Mouse (Mus musculus): ENCODE measurements around the gene Prkn. TPM values are rescaled to one million over a fixed set of nuclear protein-coding genes. Genes with fewer than 3 reads are reported as not detected.

Gene Prkn
- total and polyA plus RNA-seq, 3 experiments, result 0.39 to 0.50 TPM; not detected in 1

DNA sequence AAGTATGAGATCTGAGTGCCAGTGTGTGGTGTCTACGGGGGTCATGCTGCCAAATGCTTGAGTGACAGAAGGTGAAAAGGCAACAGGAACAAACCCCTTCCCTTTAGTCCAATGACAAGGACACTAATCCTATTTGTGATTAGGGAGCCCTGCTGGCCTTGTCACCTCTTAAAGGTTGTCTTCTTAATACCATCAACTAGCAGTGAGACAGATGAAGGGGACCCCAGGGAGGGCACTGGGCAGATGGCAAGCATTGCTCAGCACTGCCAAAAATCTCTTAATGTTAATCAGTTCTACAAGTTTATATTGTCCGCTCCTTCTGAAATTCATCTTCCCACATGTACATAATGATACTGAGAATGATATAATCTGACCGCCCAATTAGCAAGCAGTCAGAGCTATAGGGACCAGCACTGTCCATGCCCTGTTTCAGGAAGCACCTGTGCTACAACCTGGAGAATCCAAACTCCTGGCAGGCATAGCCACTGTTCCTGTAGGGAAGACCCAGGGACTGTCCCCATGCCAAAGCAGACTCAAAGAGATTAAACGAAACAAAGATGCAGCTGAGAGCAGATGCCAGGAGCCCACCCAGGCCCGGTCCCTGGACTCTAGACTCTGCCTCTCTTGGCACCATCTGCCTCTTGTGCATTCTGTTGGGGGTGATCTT lies 1250.2 kb downstream of the Prkn start:
- Histone ChIP-seq H3K4me3 (ENCODE audit: control insufficient read depth in 1 of 2, insufficient read depth in 1 of 2, low read depth in 2 of 2, low read length in 2 of 2) (no peak overlapping the region), H3K27ac (ENCODE audit: control insufficient read depth, low read depth, low read length) (no peak overlapping the region)

DNA sequence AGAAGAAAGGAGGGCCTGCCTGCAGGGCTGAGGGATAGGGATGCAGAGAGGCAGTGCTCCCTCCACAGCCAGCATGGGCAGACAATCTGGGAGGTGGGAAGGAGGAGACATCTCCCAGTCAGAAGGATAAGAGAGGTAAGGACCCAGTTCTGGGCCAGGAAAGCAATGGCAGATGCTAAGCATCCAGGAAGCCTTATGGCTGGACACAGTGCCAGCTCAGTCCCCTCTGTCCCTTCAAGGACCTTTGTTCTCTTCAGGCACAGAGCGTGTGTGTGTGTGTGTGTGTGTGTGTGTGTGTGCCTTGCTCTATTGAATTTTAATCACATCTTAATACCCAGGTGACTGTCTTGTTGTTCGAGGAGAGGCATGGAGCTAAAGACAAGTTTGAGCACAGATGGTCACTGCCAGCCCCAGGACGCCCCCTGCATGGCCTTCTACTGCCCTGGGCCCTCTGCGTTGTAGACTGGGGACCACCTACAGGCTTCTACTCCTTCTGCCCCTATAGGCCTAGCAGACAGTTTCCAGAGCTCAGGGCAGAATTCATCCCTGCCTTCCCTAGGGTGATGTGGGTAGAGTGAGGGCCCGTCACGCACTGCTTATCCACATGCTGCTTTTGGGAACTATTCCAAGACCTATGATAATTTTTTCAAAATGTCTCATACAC lies 1252.8 kb downstream of the Prkn start:
- no peaks in the 10 kb centered on the region for H3K36me3 ChIP-seq (ENCODE audit: control insufficient read depth in 1 of 2, insufficient read depth in 2 of 2, low read length in 2 of 2)
- no peak overlapping the region for H3K9ac ChIP-seq (ENCODE audit: control insufficient read depth, low read depth, low read length, poor library complexity, severe bottlenecking)
- H3K79me2 ChIP-seq (ENCODE audit: control insufficient read depth, insufficient read depth, low read length, poor library complexity), result no peaks in the 10 kb centered on the region
- no peaks in the 10 kb centered on the region for H3K9me3 ChIP-seq (replicated peaks; ENCODE audit: insufficient read depth, low read length)
- H3K4me3 ChIP-seq (ENCODE audit: control insufficient read depth in 1 of 2, insufficient read depth in 1 of 2, low read depth in 2 of 2, low read length in 2 of 2), result no peak overlapping the region
- H3K4me1 ChIP-seq (ENCODE audit: control insufficient read depth in 1 of 2, insufficient read depth in 2 of 2, low read length in 2 of 2), result no peaks in the 10 kb centered on the region
- TF ChIP-seq CHD2 (IDR thresholded peaks at IDR 0.05; ENCODE audit: low read length) (no peak), EP300 (IDR thresholded peaks at IDR 0.05; ENCODE audit: low read depth in 1 of 2, low read length in 2 of 2) (no peak), USF1 (IDR thresholded peaks at IDR 0.05; ENCODE audit: low read depth, low read length) (no peak), BHLHE40 (IDR thresholded peaks at IDR 0.05; ENCODE audit: borderline replicate concordance, low read depth, low read length) (no peak), ETS1 (IDR thresholded peaks at IDR 0.05; ENCODE audit: low read depth, low read length) (no peak), USF2 (IDR thresholded peaks at IDR 0.05; ENCODE audit: borderline replicate concordance in 1 of 2, insufficient read depth in 1 of 2, low read depth in 1 of 2, low read length in 2 of 2) (no peak), HCFC1 (IDR thresholded peaks at IDR 0.05; ENCODE audit: low read depth, low read length) (no peak), ZNF384 (IDR thresholded peaks at IDR 0.05; ENCODE audit: low read depth, low read length) (no peak), TBP (IDR thresholded peaks at IDR 0.05; ENCODE audit: low read depth, low read length) (no peak), TCF12 (IDR thresholded peaks at IDR 0.05; ENCODE audit: low read depth, low read length) (no peak), UBTF (IDR thresholded peaks at IDR 0.05; ENCODE audit: borderline replicate concordance, insufficient read depth, low read depth, low read length) (no peak), POLR2AphosphoS5 (IDR thresholded peaks at IDR 0.05; ENCODE audit: borderline replicate concordance, low read depth, low read length) (no peak), RAD21 (IDR thresholded peaks at IDR 0.05; ENCODE audit: low read depth, low read length) (no peak), MAZ (IDR thresholded peaks at IDR 0.05; ENCODE audit: low read depth, low read length) (no peak), NRF1 (IDR thresholded peaks at IDR 0.05; ENCODE audit: insufficient read depth, low read depth, low read length, poor library complexity, severe bottlenecking) (no peak), TAL1 (IDR thresholded peaks at IDR 0.05; ENCODE audit: low read length) (no peak)
- no peak for DNase-seq (ENCODE audit: low read depth, low spot score)
- no peak overlapping the region for H3K27ac ChIP-seq (ENCODE audit: control insufficient read depth, low read depth, low read length)
- no peaks in the 10 kb centered on the region for H3K27me3 ChIP-seq (ENCODE audit: control insufficient read depth in 1 of 2, insufficient read depth in 2 of 2, low read length in 2 of 2)

More for the DNA sequence above, 1250.2 kb downstream of the Prkn start:
- Histone ChIP-seq H3K4me1 (ENCODE audit: control insufficient read depth in 1 of 2, insufficient read depth in 2 of 2, low read length in 2 of 2) (no peaks in the 10 kb centered on the region), H3K36me3 (ENCODE audit: control insufficient read depth in 1 of 2, insufficient read depth in 2 of 2, low read length in 2 of 2) (no peaks in the 10 kb centered on the region), H3K9ac (ENCODE audit: control insufficient read depth, low read depth, low read length, poor library complexity, severe bottlenecking) (no peak overlapping the region), H3K27me3 (ENCODE audit: control insufficient read depth in 1 of 2, insufficient read depth in 2 of 2, low read length in 2 of 2) (no peaks in the 10 kb centered on the region; a peak in 1 of 4 replicates), H3K79me2 (ENCODE audit: control insufficient read depth, insufficient read depth, low read length, poor library complexity) (no peaks in the 10 kb centered on the region), H3K9me3 (replicated peaks; ENCODE audit: insufficient read depth, low read length) (no peaks in the 10 kb centered on the region)
- TF ChIP-seq MAX (IDR thresholded peaks at IDR 0.05; ENCODE audit: low read length), result no peak
- TF ChIP-seq RCOR1 (IDR thresholded peaks at IDR 0.05; ENCODE audit: low read depth, low read length), result no peak
- TF ChIP-seq UBTF (IDR thresholded peaks at IDR 0.05; ENCODE audit: borderline replicate concordance, insufficient read depth, low read depth, low read length), result no peak
- no peak for TF ChIP-seq MYB (IDR thresholded peaks at IDR 0.05; ENCODE audit: low read depth, low read length)
- no peak for TF ChIP-seq POLR2AphosphoS5 (IDR thresholded peaks at IDR 0.05; ENCODE audit: borderline replicate concordance, low read depth, low read length)
- TF ChIP-seq MEF2A (IDR thresholded peaks at IDR 0.05; ENCODE audit: extremely low read depth, insufficient replicate concordance, low read depth, low read length, poor library complexity, severe bottlenecking), result no peak
- no peak for TF ChIP-seq GATA1 (IDR thresholded peaks at IDR 0.05; ENCODE audit: low read depth, low read length)
- TF ChIP-seq POLR2A (IDR thresholded peaks at IDR 0.05; ENCODE audit: control insufficient read depth in 1 of 2, insufficient read depth in 1 of 2, low read depth in 1 of 2, low read length in 2 of 2, poor library complexity in 1 of 2), result no peak
- TF ChIP-seq BHLHE40 (IDR thresholded peaks at IDR 0.05; ENCODE audit: borderline replicate concordance, low read depth, low read length), result no peak
- TF ChIP-seq ZNF384 (IDR thresholded peaks at IDR 0.05; ENCODE audit: low read depth, low read length), result no peak
- TF ChIP-seq JUND (IDR thresholded peaks at IDR 0.05; ENCODE audit: low read depth, low read length), result no peak
- TF ChIP-seq ZC3H11A (IDR thresholded peaks at IDR 0.05; ENCODE audit: low read depth, low read length), result no peak
- no peak for TF ChIP-seq ZKSCAN1 (IDR thresholded peaks at IDR 0.05; ENCODE audit: low read depth, low read length)
- no peak for TF ChIP-seq ELF1 (IDR thresholded peaks at IDR 0.05; ENCODE audit: low read depth, low read length)
- TF ChIP-seq TCF12 (IDR thresholded peaks at IDR 0.05; ENCODE audit: low read depth, low read length), result no peak
- no peak for DNase-seq (ENCODE audit: low read depth, low spot score)

All from MEL (cell line).